Mouse (Mus musculus) ES-Bruce4 (cell line): ENCODE measurements around the gene Hrh1.

ENCODE experiments used
- CTCF ChIP-seq: IDR thresholded peaks from one replicate; pipeline ENCODE4 v1.8.1; 2011; ENCODE audit warnings: low read depth, low read length
- EP300 ChIP-seq: IDR thresholded peaks from 2 replicates; pipeline ENCODE4 v1.6.1; 2011; ENCODE audit warnings: low read depth, low read length; ENCODE audit not compliant: insufficient read depth
- POLR2A ChIP-seq: IDR thresholded peaks from one replicate; pipeline ENCODE4 v1.8.1; 2011; ENCODE audit warnings: low read length; ENCODE audit not compliant: insufficient read depth

GRCm38 (mm10) chr6:114418037-114418436 lies 20.3 kb downstream of the Hrh1 start:
- no peak for TF ChIP-seq CTCF
- no peak for TF ChIP-seq POLR2A
- TF ChIP-seq EP300 = no peak
